Mouse (Mus musculus) myocyte (in vitro differentiated cells): Measurements from ENCODE around the gene Ccdc96. TPM values are rescaled to one million over a fixed set of nuclear protein-coding genes. Genes with fewer than 3 reads are reported as not detected.

ENCODE experiments used
- H3K27me3 ChIP-seq: one replicate; pipeline ENCODE4 v1.6.1; 2011; ENCODE audit not compliant: control insufficient read depth, insufficient read depth, insufficient read length
- H3K36me3 ChIP-seq: one replicate; pipeline ENCODE4 v1.6.1; 2011; ENCODE audit not compliant: control insufficient read depth, insufficient read depth
- H3K4me2 ChIP-seq: one replicate; pipeline ENCODE4 v1.6.1; 2011; ENCODE audit warnings: low read depth, control low read depth
- H3K4me3 ChIP-seq: one replicate; pipeline ENCODE4 v1.5.1; 2011; ENCODE audit warnings: mild to moderate bottlenecking, control low read depth, moderate library complexity
- H3K79me2 ChIP-seq: one replicate; pipeline ENCODE4 v1.6.1; 2011; ENCODE audit not compliant: control insufficient read depth, insufficient read depth
- H3ac ChIP-seq: one replicate; pipeline ENCODE4 v1.6.1; 2011; ENCODE audit not compliant: control insufficient read depth, insufficient read length
- CEBPB ChIP-seq: IDR thresholded peaks from 2 replicates; pipeline ENCODE4 v1.6.1; 2011; ENCODE audit warnings: mild to moderate bottlenecking, moderate library complexity; ENCODE audit not compliant: poor library complexity, insufficient read depth, severe bottlenecking
- E2F4 ChIP-seq: IDR thresholded peaks from one replicate; pipeline ENCODE4 v1.6.1; 2011; ENCODE audit warnings: mild to moderate bottlenecking, control low read depth, moderate library complexity; ENCODE audit not compliant: insufficient read depth
- MAX ChIP-seq: IDR thresholded peaks from one replicate; pipeline ENCODE4 v1.6.1; 2011; ENCODE audit warnings: low read depth, mild to moderate bottlenecking, control low read depth
- MYOD1 ChIP-seq, 3 experiments: IDR thresholded peaks; one replicate each; pipeline ENCODE4 v1.6.1; 2011; ENCODE audit warnings: control low read depth in 2 of 3, low read depth in 2 of 3, mild to moderate bottlenecking in 2 of 3, moderate library complexity in 1 of 3; ENCODE audit not compliant: insufficient read length in 2 of 3, control insufficient read depth in 1 of 3
- MYOG ChIP-seq, 3 experiments: IDR thresholded peaks; one replicate each; pipeline ENCODE4 v1.6.1; 2011; ENCODE audit warnings: control low read depth in 2 of 3, low read depth in 2 of 3, mild to moderate bottlenecking in 2 of 3; ENCODE audit not compliant: insufficient read length in 2 of 3, control insufficient read depth in 1 of 3, insufficient read depth in 1 of 3
- POLR2A ChIP-seq: IDR thresholded peaks from one replicate; pipeline ENCODE4 v1.6.1; 2011; ENCODE audit warnings: low read depth, mild to moderate bottlenecking, control low read depth, moderate library complexity; ENCODE audit not compliant: insufficient read length
- POLR2AphosphoS2 ChIP-seq: IDR thresholded peaks from one replicate; pipeline ENCODE4 v1.6.1; 2011; ENCODE audit warnings: low read depth, control low read depth; ENCODE audit not compliant: insufficient read length
- REST ChIP-seq: IDR thresholded peaks from one replicate; pipeline ENCODE4 v1.6.1; 2011; ENCODE audit warnings: mild to moderate bottlenecking, control low read depth, moderate library complexity; ENCODE audit not compliant: insufficient read depth, insufficient read length
- SRF ChIP-seq: IDR thresholded peaks from one replicate; pipeline ENCODE4 v1.6.1; 2011; ENCODE audit warnings: low read depth; ENCODE audit not compliant: control insufficient read depth, insufficient read length
- TCF12 ChIP-seq: IDR thresholded peaks from one replicate; pipeline ENCODE4 v1.6.1; 2011; ENCODE audit warnings: mild to moderate bottlenecking, control low read depth; ENCODE audit not compliant: poor library complexity, insufficient read depth, severe bottlenecking
- TCF3 ChIP-seq: IDR thresholded peaks from one replicate; pipeline ENCODE4 v1.6.1; 2011; ENCODE audit warnings: low read depth, control low read depth; ENCODE audit not compliant: insufficient read length
- USF1 ChIP-seq: IDR thresholded peaks from one replicate; pipeline ENCODE4 v1.6.1; 2011; ENCODE audit warnings: low read depth, mild to moderate bottlenecking, control low read depth, moderate library complexity
- polyA plus RNA-seq: library from polyadenylated mRNA; unstranded; fragments of >200 nt; fragmentation: generic; extraction: Trizol; gene quantifications from one replicate; pipeline ENCODE4 v1.2.1, GENCODE M21; 2012; ENCODE audit warnings: missing spikeins

Ccdc96 gene
- polyA plus RNA-seq, 1 experiment = 0.38 TPM

- Histone ChIP-seq H3ac (no peak overlapping the region), H3K79me2 (no peaks in the 10 kb centered on the region), H3K36me3 (no peaks in the 10 kb centered on the region), H3K27me3 (no peaks in the 10 kb centered on the region), H3K4me3 (no peak overlapping the region), H3K4me2 (no peak overlapping the region)
- TF ChIP-seq TCF12 (no peak), E2F4 (no peak), TCF3 (no peak), USF1 (no peak), CEBPB (no peak), POLR2A (no peak), SRF (no peak), REST (no peak), MYOG (IDR thresholded peaks at IDR 0.05; ENCODE audit: control insufficient read depth in 1 of 3, insufficient read depth in 1 of 3, insufficient read length in 2 of 3, low read depth in 2 of 3) (no peak), MYOD1 (IDR thresholded peaks at IDR 0.05; ENCODE audit: control insufficient read depth in 1 of 3, insufficient read length in 2 of 3, low read depth in 2 of 3) (no peak), MAX (no peak), POLR2AphosphoS2 (no peak)
These were observed 51.2 kb downstream of the Ccdc96 start for GRCm38 (mm10) chr5:36535438-36536176.

GRCm38 (mm10) chr5:36536424-36536823 is 52.0 kb downstream of the Ccdc96 start:
- no peak overlapping the region for H3ac ChIP-seq
- H3K79me2 ChIP-seq = no peaks in the 10 kb centered on the region
- TF ChIP-seq MYOG (IDR thresholded peaks at IDR 0.05; ENCODE audit: control insufficient read depth in 1 of 3, insufficient read depth in 1 of 3, insufficient read length in 2 of 3, low read depth in 2 of 3) (no peak), E2F4 (no peak), MAX (no peak), CEBPB (no peak), TCF3 (no peak), POLR2A (no peak), MYOD1 (IDR thresholded peaks at IDR 0.05; ENCODE audit: control insufficient read depth in 1 of 3, insufficient read length in 2 of 3, low read depth in 2 of 3) (no peak), REST (no peak), USF1 (no peak)
- no peaks in the 10 kb centered on the region for H3K36me3 ChIP-seq
- no peak overlapping the region for H3K4me2 ChIP-seq
- H3K27me3 ChIP-seq = no peaks in the 10 kb centered on the region
- H3K4me3 ChIP-seq = no peak overlapping the region

Other genes with a start within 250 kb of the Ccdc96 start
- 58.2 TPM for gene Sorcs2, start 86.4 kb upstream of the Ccdc96 start, polyA plus RNA-seq
- 46.3 TPM for gene Grpel1, start 19.6 kb upstream of the Ccdc96 start, polyA plus RNA-seq
- 7.2 TPM for gene Tada2b, start 303 bp upstream of the Ccdc96 start, polyA plus RNA-seq
- 7.8 TPM for gene Tbc1d14, start 108.7 kb downstream of the Ccdc96 start, polyA plus RNA-seq
- 12.3 TPM for gene D5Ertd579e, start 211.4 kb downstream of the Ccdc96 start, polyA plus RNA-seq